ENCODE assay signal across 15 mouse cellular contexts in genomic region chr6:72891238-72891637, GRCm38 (mm10). TPM values are rescaled to one million over a fixed set of nuclear protein-coding genes. Genes with fewer than 3 reads are reported as not detected.
DNase-seq lines count a peak whose midpoint lies in the region; ATAC-seq and TF ChIP-seq lines count a peak whose summit lies in the region.
"Had no signal": no experiment of that assay in that cellular context is flagged by ENCODE, and none has a peak within 500 bp of the region (broad histone marks: within the 10 kb centered on the region; RNA-seq: fewer than 3 reads in every experiment).

No protein-coding gene starts in this region.

- DNase-seq in adrenal gland, postnatal 10 days: peak; percentile 37
- no peak for DNase-seq in adrenal gland, adult 18-20 months (ENCODE audit: low spot score in 2 of 2)
- no peak for DNase-seq in heart, postnatal 0 days (ENCODE audit: low spot score)
- DNase-seq in liver, adult 2 months (ENCODE audit: extremely low read depth, low read depth, low spot score): no peak
- DNase-seq in liver: no peak
- DNase-seq in CH12.LX (ENCODE audit: extremely low read depth): no peak
- DNase-seq in retina, postnatal 1 day: no peak
- DNase-seq: cerebellum, adult 18-20 months; heart, postnatal 14 days; right cerebral cortex, adult 18-20 months; thymus, postnatal 4 days had no signal

- no peaks in the 10 kb centered on the region for H3K27me3 ChIP-seq in heart, postnatal 0 days (ENCODE audit: control insufficient read depth, insufficient read depth, low read length)
- no peaks in the 10 kb centered on the region for H3K27me3 ChIP-seq in heart, embryonic 11.5 days (ENCODE audit: control insufficient read depth, insufficient read depth, low read length)
- H3K27me3 ChIP-seq in liver, adult 2 months (ENCODE audit: control insufficient read depth, insufficient read depth, low read length): no peaks in the 10 kb centered on the region
- no peaks in the 10 kb centered on the region for H3K27me3 ChIP-seq in CH12.LX (replicated peaks)

- TF ChIP-seq POLR2A in liver, adult 2 months (IDR thresholded peaks at IDR 0.05; ENCODE audit: extremely low read depth, insufficient read depth, low read length): no peak
- TF ChIP-seq POLR2A in CH12.LX (IDR thresholded peaks at IDR 0.05; ENCODE audit: low read depth, low read length): no peak

- ATAC-seq in heart, postnatal 0 days (ENCODE audit: insufficient read depth, low read depth): no peak
- ATAC-seq in heart, embryonic 11.5 days (replicated peaks; ENCODE audit: insufficient number of reproducible peaks, low FRiP score, low TSS enrichment): no peak
- ATAC-seq: activated CD4-positive, CD25-positive, alpha-beta regulatory T cell, adult 4 months had no signal

- dilution Hi-C loops in CH12.LX (cut with MboI; ENCODE audit: extremely low pct_ligation_motif_present, extremely low pct_unique_long_range_greater_than_20kb, low sequenced_read_pairs): no loop called here

- peak; percentile 18; the same call in 1 of the 2 replicates for TF ChIP-seq CTCF in heart, postnatal 0 days (IDR thresholded peaks at IDR 0.05; ENCODE audit: low read depth)
- TF ChIP-seq CTCF in liver, adult 2 months (IDR thresholded peaks at IDR 0.05; ENCODE audit: low read depth, low read length): peak; percentile 27
- TF ChIP-seq CTCF in CH12.LX (conservative IDR thresholded peaks at IDR 0.05 in 1 of 2, IDR thresholded peaks at IDR 0.05 in 1 of 2; ENCODE audit: low read depth in 2 of 2, low read length in 2 of 2): peak in 1 of 2 experiments; percentile 18; a peak in 2 of 4 replicates

- H3K36me3 ChIP-seq in heart, postnatal 0 days (replicated peaks; ENCODE audit: control insufficient read depth, insufficient read depth, low read length): peaks cover 2% of the 10 kb centered on the region; the same call in 1 of the 2 replicates
- H3K36me3 ChIP-seq in heart, embryonic 11.5 days (ENCODE audit: control insufficient read depth, insufficient read depth, low read length): no peaks in the 10 kb centered on the region
- no peaks in the 10 kb centered on the region for H3K36me3 ChIP-seq in liver, adult 2 months (ENCODE audit: control insufficient read depth, insufficient read depth, low read length)
- peaks cover 5 to 67% of the 10 kb centered on the region in 2 experiments for H3K36me3 ChIP-seq in CH12.LX (replicated peaks in 1 of 2; ENCODE audit: control insufficient read depth in 1 of 2, insufficient read depth in 1 of 2, low read length in 1 of 2)

- no peaks in the 10 kb centered on the region for H3K9me3 ChIP-seq in heart, postnatal 0 days (replicated peaks; ENCODE audit: control insufficient read depth, low read length)
- no peaks in the 10 kb centered on the region for H3K9me3 ChIP-seq in heart, embryonic 11.5 days (replicated peaks; ENCODE audit: control insufficient read depth, low read length)
- H3K9me3 ChIP-seq in CH12.LX (replicated peaks; ENCODE audit: low read length): no peaks in the 10 kb centered on the region
- H3K9me3 ChIP-seq: forebrain, embryonic 10.5 days had no signal

- 85% methylated on average over 2 of the region's 2 CpGs for WGBS in heart, postnatal 0 days
- 93% methylated on average over 2 of the region's 2 CpGs for WGBS in heart, embryonic 11.5 days (ENCODE audit: insufficient replicate concordance)
- WGBS in liver, adult 2 months: 78% methylated on average over 2 of the region's 2 CpGs

- no peak overlapping the region for H3K27ac ChIP-seq in heart, postnatal 0 days (ENCODE audit: low read depth)
- no peak overlapping the region for H3K27ac ChIP-seq in heart, embryonic 11.5 days (ENCODE audit: low read depth, low read length)
- no peak overlapping the region for H3K27ac ChIP-seq in liver, adult 2 months (replicated peaks; ENCODE audit: insufficient read depth, low read depth, low read length)
- no peak overlapping the region; the same call in 1 of the 2 replicates for H3K27ac ChIP-seq in CH12.LX (ENCODE audit: insufficient read depth, low read depth)
- H3K27ac ChIP-seq: forebrain, embryonic 10.5 days; kidney, postnatal 0 days had no signal

- H3K9ac ChIP-seq in heart, postnatal 0 days (replicated peaks; ENCODE audit: low read depth, low read length): no peak overlapping the region
- H3K9ac ChIP-seq in heart, embryonic 11.5 days (ENCODE audit: low read depth, low read length): no peak overlapping the region
- no peak overlapping the region for H3K9ac ChIP-seq in liver, adult 2 months (ENCODE audit: low read depth, low read length)
- H3K9ac ChIP-seq in CH12.LX (ENCODE audit: insufficient read depth, low read depth): no peak overlapping the region

- no peak for TF ChIP-seq EP300 in heart, postnatal 0 days (IDR thresholded peaks at IDR 0.05; ENCODE audit: low read depth)
- TF ChIP-seq EP300 in CH12.LX (IDR thresholded peaks at IDR 0.05; ENCODE audit: low read length): no peak

- H3K4me3 ChIP-seq in heart, postnatal 0 days (ENCODE audit: low read depth, low read length): no peak overlapping the region
- H3K4me3 ChIP-seq in heart, embryonic 11.5 days (ENCODE audit: low read depth, low read length): no peak overlapping the region
- H3K4me3 ChIP-seq in liver, adult 2 months (ENCODE audit: insufficient read depth, low read depth, low read length): no peak overlapping the region
- H3K4me3 ChIP-seq in CH12.LX (replicated peaks in 1 of 3; ENCODE audit: low read depth in 2 of 3, low read length in 2 of 3, poor library complexity in 1 of 3): no peak overlapping the region
- H3K4me3 ChIP-seq: forebrain, embryonic 10.5 days had no signal

- H3K4me1 ChIP-seq in heart, postnatal 0 days (ENCODE audit: control insufficient read depth, insufficient read depth): peaks cover 23% of the 10 kb centered on the region
- H3K4me1 ChIP-seq in heart, embryonic 11.5 days (ENCODE audit: control insufficient read depth, insufficient read depth, low read length): peaks cover 20% of the 10 kb centered on the region
- peaks cover 20% of the 10 kb centered on the region for H3K4me1 ChIP-seq in liver, adult 2 months (ENCODE audit: control insufficient read depth, insufficient read depth, low read length)
- peaks cover 2 to 65% of the 10 kb centered on the region in 2 experiments; a peak in 3 of 4 replicates for H3K4me1 ChIP-seq in CH12.LX (ENCODE audit: control insufficient read depth in 1 of 2, insufficient read depth in 2 of 2)

- in situ Hi-C loops in CH12.LX (cut with MboI; ENCODE audit: low pct_ligation_motif_present, low pct_unique_long_range_greater_than_20kb, low sequenced_read_pairs): no loop called here

- H3K4me2 ChIP-seq in heart, postnatal 0 days (ENCODE audit: low read depth, low read length): no peak overlapping the region
- no peak overlapping the region for H3K4me2 ChIP-seq in heart, embryonic 11.5 days
- H3K4me2 ChIP-seq in CH12.LX (ENCODE audit: insufficient read depth, low read depth, poor library complexity, severe bottlenecking): no peak overlapping the region

- H3K79me2 ChIP-seq in liver, adult 2 months (ENCODE audit: control insufficient read depth, insufficient read depth, low read length): peaks cover 70% of the 10 kb centered on the region
- H3K79me2 ChIP-seq in CH12.LX (replicated peaks; ENCODE audit: control insufficient read depth, extremely low read depth, insufficient read depth, poor library complexity, severe bottlenecking): peaks cover 95% of the 10 kb centered on the region

- TF ChIP-seq RAD21 in CH12.LX (IDR thresholded peaks at IDR 0.05; ENCODE audit: low read depth, low read length): peak; percentile 19

TF ChIP-seq in CH12.LX, 34 proteins besides CTCF, POLR2A, EP300 and RAD21:
- no peak for TF ChIP-seq MAX (IDR thresholded peaks at IDR 0.05; ENCODE audit: low read length)
- no peak for TF ChIP-seq SIN3A (IDR thresholded peaks at IDR 0.05; ENCODE audit: low read length)
- TF ChIP-seq TCF12 (IDR thresholded peaks at IDR 0.05; ENCODE audit: low read depth, low read length): no peak
- TF ChIP-seq RCOR1 (conservative IDR thresholded peaks at IDR 0.05; ENCODE audit: low read depth, low read length): no peak
- no peak for TF ChIP-seq CHD2 (IDR thresholded peaks at IDR 0.05; ENCODE audit: low read length)
- no peak for TF ChIP-seq NELFE (IDR thresholded peaks at IDR 0.05; ENCODE audit: low read depth, low read length)
- TF ChIP-seq ZC3H11A (IDR thresholded peaks at IDR 0.05; ENCODE audit: low read depth, low read length): no peak
- no peak for TF ChIP-seq CHD1 (IDR thresholded peaks at IDR 0.05; ENCODE audit: low read depth, low read length)
- TF ChIP-seq BHLHE40 (IDR thresholded peaks at IDR 0.05; ENCODE audit: low read depth, low read length): no peak

RNA-seq across cellular contexts. Expression of gene Kcmf1, which starts 8.5 kb away (rescaled TPM):
- total RNA-seq in adrenal gland, postnatal 10 days (2021): 10 to 100 TPM; 85.5 to 91.6 TPM
- 100 to 1,000 TPM in 1 of 2 experiments, 10 to 100 TPM in 1; 95.6 to 101 TPM for total RNA-seq in adrenal gland, adult 18-20 months (2021)
- 88.7 and 93.7 TPM in 2 replicates for total RNA-seq in heart, postnatal 0 days (2014; rRNA removed; ENCODE audit: low replicate concordance)
- 43.7 and 52.1 TPM in 2 replicates for polyA plus RNA-seq in heart, postnatal 0 days (2015; fragmentation: Nextera tagmentation; extraction: Ambion mirVana)
- 44.7 and 46.1 TPM in 2 replicates for polyA plus RNA-seq in heart, embryonic 11.5 days (2014; fragmentation: Nextera tagmentation; extraction: Ambion mirVana)
- total RNA-seq in liver, adult 2 months (2014; rRNA removed): 38.6 and 56.6 TPM in 2 replicates
- 92.0 and 107 TPM in 2 replicates for polyA plus RNA-seq in liver, adult 2 months (2012; rRNA removed)
- total RNA-seq in CH12.LX (2012; rRNA removed) (82.5 and 108 TPM in 2 replicates), CH12.LX (2014; rRNA removed) (97.6 and 98.0 TPM in 2 replicates)
- 161 and 207 TPM in 2 replicates for polyA plus RNA-seq in CH12.LX (2012; ENCODE audit: insufficient read length, low read depth)
